Mouse (Mus musculus): ENCODE results near the gene Sbsn. TPM values are rescaled to one million over a fixed set of nuclear protein-coding genes. Genes with fewer than 3 reads are reported as not detected.

Gene Sbsn
- polyA plus RNA-seq, 1 experiment: 4.6 TPM

DNA sequence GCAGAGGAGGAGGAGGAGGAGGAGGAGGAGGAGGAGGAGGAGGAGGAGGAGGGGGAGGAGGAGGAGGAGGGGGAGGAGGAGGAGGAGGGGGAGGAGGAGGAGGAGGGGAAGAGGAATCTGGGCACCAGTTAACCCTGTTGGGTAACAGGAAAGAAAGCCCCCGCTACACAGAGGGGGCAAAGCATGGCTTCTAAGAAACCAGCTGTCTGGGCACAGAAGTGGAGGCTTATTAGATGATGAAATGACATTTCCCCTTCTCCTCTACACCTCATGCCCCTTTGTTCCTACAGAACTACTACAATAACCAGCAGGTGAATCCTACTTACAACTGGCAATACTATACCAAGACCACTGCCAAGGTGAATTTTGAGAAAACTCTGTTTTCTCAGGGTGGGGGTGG lies 26.6 kb downstream of the Sbsn start:
- no peak overlapping the region for H3K27ac ChIP-seq (ENCODE audit: control insufficient read depth, insufficient read depth, low read depth, low read length)
- no peak overlapping the region for H3K4me3 ChIP-seq (ENCODE audit: control insufficient read depth, low read depth, low read length)
- no peaks in the 10 kb centered on the region; the same call in 1 of the 2 replicates for H3K4me1 ChIP-seq (ENCODE audit: control insufficient read depth, insufficient read depth, low read length)
- no peak for TF ChIP-seq POLR2A (IDR thresholded peaks at IDR 0.05; ENCODE audit: control insufficient read depth, low read depth, low read length)
- no peak for TF ChIP-seq CTCF (IDR thresholded peaks at IDR 0.05; ENCODE audit: control insufficient read depth, insufficient read depth, insufficient replicate concordance, low read depth, low read length)
- H3K27me3 ChIP-seq (ENCODE audit: control insufficient read depth, insufficient read depth, low read length): no peaks in the 10 kb centered on the region
- no peaks in the 10 kb centered on the region for H3K36me3 ChIP-seq (ENCODE audit: control insufficient read depth, insufficient read depth, low read length)

DNA sequence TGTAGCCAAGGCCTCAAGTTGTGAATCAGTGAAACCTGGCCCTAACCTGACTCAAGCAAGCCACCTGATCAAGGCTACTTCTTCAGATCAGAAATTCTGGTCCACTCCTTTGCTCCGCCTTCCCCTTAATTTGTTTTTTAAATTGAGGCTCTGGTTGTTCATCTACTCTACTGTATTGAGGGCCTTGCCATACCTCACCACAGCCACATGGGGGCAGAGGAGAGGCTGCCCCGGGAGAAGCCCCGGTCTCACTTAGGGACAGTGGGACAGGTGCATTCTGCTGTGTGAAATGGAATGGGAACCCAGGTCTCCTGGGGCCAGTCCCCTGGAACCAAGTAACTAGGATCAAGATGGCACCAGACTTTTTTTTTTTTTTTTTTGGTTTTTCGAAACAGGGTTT lies 30.5 kb downstream of the Sbsn start:
- TF ChIP-seq POLR2A (IDR thresholded peaks at IDR 0.05; ENCODE audit: control insufficient read depth, low read depth, low read length) (no peak), CTCF (IDR thresholded peaks at IDR 0.05; ENCODE audit: control insufficient read depth, insufficient read depth, insufficient replicate concordance, low read depth, low read length) (peak; percentile 65; the same call in 1 of the 2 replicates)
- Histone ChIP-seq H3K27ac (ENCODE audit: control insufficient read depth, insufficient read depth, low read depth, low read length) (no peak overlapping the region), H3K4me3 (ENCODE audit: control insufficient read depth, low read depth, low read length) (no peak overlapping the region), H3K27me3 (ENCODE audit: control insufficient read depth, insufficient read depth, low read length) (no peaks in the 10 kb centered on the region), H3K4me1 (ENCODE audit: control insufficient read depth, insufficient read depth, low read length) (no peaks in the 10 kb centered on the region), H3K36me3 (ENCODE audit: control insufficient read depth, insufficient read depth, low read length) (no peaks in the 10 kb centered on the region)

GRCm38 (mm10) chr7:30782658-30783057 lies 31.4 kb downstream of the Sbsn start:
- no peaks in the 10 kb centered on the region for H3K27me3 ChIP-seq (ENCODE audit: control insufficient read depth, insufficient read depth, low read length)
- TF ChIP-seq POLR2A (IDR thresholded peaks at IDR 0.05; ENCODE audit: control insufficient read depth, low read depth, low read length) (no peak), CTCF (IDR thresholded peaks at IDR 0.05; ENCODE audit: control insufficient read depth, insufficient read depth, insufficient replicate concordance, low read depth, low read length) (no peak)
- no peak overlapping the region for H3K4me3 ChIP-seq (ENCODE audit: control insufficient read depth, low read depth, low read length)
- no peak overlapping the region for H3K27ac ChIP-seq (ENCODE audit: control insufficient read depth, insufficient read depth, low read depth, low read length)
- no peaks in the 10 kb centered on the region for H3K36me3 ChIP-seq (ENCODE audit: control insufficient read depth, insufficient read depth, low read length)
- no peaks in the 10 kb centered on the region for H3K4me1 ChIP-seq (ENCODE audit: control insufficient read depth, insufficient read depth, low read length)

GRCm38 (mm10) chr7:30785154-30785553 lies 33.9 kb downstream of the Sbsn start:
- Histone ChIP-seq H3K27me3 (ENCODE audit: control insufficient read depth, insufficient read depth, low read length) (no peaks in the 10 kb centered on the region), H3K4me3 (ENCODE audit: control insufficient read depth, low read depth, low read length) (no peak overlapping the region), H3K36me3 (ENCODE audit: control insufficient read depth, insufficient read depth, low read length) (no peaks in the 10 kb centered on the region), H3K4me1 (ENCODE audit: control insufficient read depth, insufficient read depth, low read length) (peaks cover under 1% of the 10 kb centered on the region; the same call in 1 of the 2 replicates), H3K27ac (ENCODE audit: control insufficient read depth, insufficient read depth, low read depth, low read length) (no peak overlapping the region)
- TF ChIP-seq POLR2A (IDR thresholded peaks at IDR 0.05; ENCODE audit: control insufficient read depth, low read depth, low read length) (no peak), CTCF (IDR thresholded peaks at IDR 0.05; ENCODE audit: control insufficient read depth, insufficient read depth, insufficient replicate concordance, low read depth, low read length) (no peak)

DNA sequence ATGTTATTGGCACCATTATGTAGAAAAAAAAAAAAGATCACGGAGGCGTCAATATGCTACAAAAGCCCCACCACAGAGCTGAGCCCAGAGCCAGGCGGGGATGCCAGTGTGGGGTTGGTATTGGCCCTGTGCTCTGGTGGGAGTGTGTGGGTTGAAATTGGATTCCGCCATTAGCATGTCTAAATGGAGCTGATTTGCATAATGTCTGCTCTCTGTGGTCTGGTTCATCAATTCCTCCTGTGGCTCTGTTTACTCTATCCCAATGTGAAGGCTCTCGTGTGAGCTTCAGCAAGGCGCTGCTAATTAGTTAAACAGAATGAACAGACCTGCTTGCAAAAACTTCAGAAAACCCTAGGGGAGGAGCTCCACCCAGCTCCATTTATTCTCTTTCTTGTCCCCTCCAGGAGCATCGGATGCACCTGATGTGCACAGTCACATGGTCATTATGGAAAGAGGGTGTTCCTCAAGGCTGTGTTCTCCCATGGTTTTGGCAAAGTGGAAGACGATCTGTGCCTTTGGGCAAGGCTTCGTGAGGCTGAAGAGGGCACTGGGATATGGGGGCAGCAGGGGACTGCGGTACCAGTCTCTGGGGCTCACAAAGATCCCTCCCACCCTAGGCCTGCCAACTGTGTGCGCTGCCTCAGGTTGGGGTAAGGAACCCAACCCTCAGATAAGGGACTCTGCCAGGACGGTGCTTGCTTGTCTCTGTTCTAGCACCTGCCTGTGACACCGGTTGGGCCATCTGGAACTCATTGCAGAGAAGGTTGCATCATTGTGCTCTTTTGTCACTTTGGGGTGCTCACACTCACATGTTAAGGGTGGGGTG lies 34.7 kb downstream of the Sbsn start:
- TF ChIP-seq POLR2A (IDR thresholded peaks at IDR 0.05; ENCODE audit: control insufficient read depth, low read depth, low read length): no peak
- no peak for TF ChIP-seq CTCF (IDR thresholded peaks at IDR 0.05; ENCODE audit: control insufficient read depth, insufficient read depth, insufficient replicate concordance, low read depth, low read length)
- no peaks in the 10 kb centered on the region for H3K36me3 ChIP-seq (ENCODE audit: control insufficient read depth, insufficient read depth, low read length)
- peaks cover 6% of the 10 kb centered on the region for H3K4me1 ChIP-seq (ENCODE audit: control insufficient read depth, insufficient read depth, low read length)
- H3K4me3 ChIP-seq (ENCODE audit: control insufficient read depth, low read depth, low read length): no peak overlapping the region
- no peak overlapping the region for H3K27ac ChIP-seq (ENCODE audit: control insufficient read depth, insufficient read depth, low read depth, low read length)
- H3K27me3 ChIP-seq (ENCODE audit: control insufficient read depth, insufficient read depth, low read length): no peaks in the 10 kb centered on the region

DNA sequence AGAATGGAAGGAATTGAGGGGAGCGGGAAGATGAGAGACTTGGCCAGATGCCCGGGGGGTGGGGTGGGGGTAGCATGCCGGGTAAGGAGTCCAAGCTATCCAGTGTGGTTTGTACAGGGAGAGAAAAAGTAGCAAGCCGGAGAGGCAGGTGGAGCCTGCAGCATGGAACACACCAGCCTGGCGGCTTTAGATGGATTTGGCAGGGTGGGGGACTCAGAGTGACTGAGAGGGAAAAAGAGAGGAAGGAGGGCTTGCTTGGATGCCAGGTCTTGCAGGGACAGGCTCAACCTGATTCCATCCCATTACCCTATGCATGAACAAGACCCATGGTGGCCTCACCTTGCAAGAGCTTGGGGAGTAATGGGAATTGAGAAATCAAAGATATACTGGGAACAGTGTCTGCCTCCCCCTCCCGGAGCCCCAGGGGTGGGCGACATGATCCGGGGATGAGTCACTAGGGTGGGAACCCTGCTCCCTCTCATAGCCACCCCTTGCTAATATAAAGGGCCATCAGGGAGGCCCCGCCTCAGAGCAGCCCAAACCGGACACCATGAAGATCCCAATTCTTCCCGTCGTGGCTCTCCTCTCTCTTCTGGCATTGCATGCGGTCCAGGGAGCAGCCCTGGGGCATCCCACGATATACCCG lies 36.2 kb downstream of the Sbsn start, which contains the start of gene Krtdap:
TSS of gene Krtdap (plus strand) at position 520 of the 646 bp plus-strand sequence.
- Histone ChIP-seq H3K4me1 (ENCODE audit: control insufficient read depth, insufficient read depth, low read length) (peaks cover 12% of the 10 kb centered on the region), H3K27ac (ENCODE audit: control insufficient read depth, insufficient read depth, low read depth, low read length) (no peak within 1 kb of the TSS), H3K4me3 (ENCODE audit: control insufficient read depth, low read depth, low read length) (no peak within 1 kb of the TSS), H3K36me3 (ENCODE audit: control insufficient read depth, insufficient read depth, low read length) (no peaks in the 10 kb centered on the region), H3K27me3 (ENCODE audit: control insufficient read depth, insufficient read depth, low read length) (no peaks in the 10 kb centered on the region)
- no peak for TF ChIP-seq POLR2A (IDR thresholded peaks at IDR 0.05; ENCODE audit: control insufficient read depth, low read depth, low read length)
- TF ChIP-seq CTCF (IDR thresholded peaks at IDR 0.05; ENCODE audit: control insufficient read depth, insufficient read depth, insufficient replicate concordance, low read depth, low read length): no peak

- H3K4me1 ChIP-seq (ENCODE audit: control insufficient read depth, insufficient read depth, low read length): peaks cover 12% of the 10 kb centered on the region
- TF ChIP-seq POLR2A (IDR thresholded peaks at IDR 0.05; ENCODE audit: control insufficient read depth, low read depth, low read length) (no peak), CTCF (IDR thresholded peaks at IDR 0.05; ENCODE audit: control insufficient read depth, insufficient read depth, insufficient replicate concordance, low read depth, low read length) (no peak)
- no peaks in the 10 kb centered on the region for H3K27me3 ChIP-seq (ENCODE audit: control insufficient read depth, insufficient read depth, low read length)
- no peaks in the 10 kb centered on the region for H3K36me3 ChIP-seq (ENCODE audit: control insufficient read depth, insufficient read depth, low read length)
- H3K4me3 ChIP-seq (ENCODE audit: control insufficient read depth, low read depth, low read length): no peak overlapping the region
- H3K27ac ChIP-seq (ENCODE audit: control insufficient read depth, insufficient read depth, low read depth, low read length): no peak overlapping the region
Observed at GRCm38 (mm10) chr7:30790141-30790540, 38.9 kb downstream of the Sbsn start.
